Mouse (Mus musculus): ENCODE results near the gene Plpp3.

DNA sequence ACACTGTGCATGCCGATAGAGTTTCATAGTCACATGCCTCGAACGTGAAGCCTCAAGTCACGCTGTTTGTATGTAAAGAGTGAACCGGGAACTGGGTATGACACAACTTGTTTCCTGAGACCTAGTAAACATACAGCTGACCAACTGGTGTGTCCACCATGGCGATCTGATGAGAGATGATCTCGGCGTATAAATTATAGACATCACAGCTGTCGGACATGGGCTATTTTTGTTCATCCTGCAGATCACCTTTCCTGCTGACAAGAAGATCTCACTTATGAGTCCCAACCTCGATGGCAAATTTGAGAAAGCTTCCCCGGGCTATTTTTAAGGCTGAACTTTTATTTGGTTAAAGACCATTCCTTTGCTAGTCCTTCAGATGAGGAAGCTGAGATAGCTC lies 45.4 kb upstream of the Plpp3 start:
- TF ChIP-seq CTCF (IDR thresholded peaks at IDR 0.05; ENCODE audit: borderline replicate concordance, extremely low read depth, insufficient read depth, insufficient read length) = no peak
- TF ChIP-seq POLR2A (IDR thresholded peaks at IDR 0.05; ENCODE audit: borderline replicate concordance, extremely low read depth, insufficient read depth, insufficient read length, poor library complexity, severe bottlenecking) = no peak

Data from brain, embryonic 14.5 days (tissue).